Mouse (Mus musculus) limb, embryonic 13.5 days (tissue): ENCODE results near the gene Lrrc61. TPM values are rescaled to one million over a fixed set of nuclear protein-coding genes. Genes with fewer than 3 reads are reported as not detected.

Experiments
- ATAC-seq: fragments of 200-750 bp; cut with Nextera tagmentation; 2 replicates; pipeline ENCODE4 v1.8.0; 2017; ENCODE audit warnings: low read depth, moderate number of reproducible peaks, moderate TSS enrichment; ENCODE audit not compliant: low FRiP score
- H3K27ac ChIP-seq: fragments of 300-500 bp; sonication (generic); 2 replicates; pipeline ENCODE4 v1.5.1; 2015; ENCODE audit warnings: inconsistent platforms, mild to moderate bottlenecking, moderate library complexity
- H3K27me3 ChIP-seq: fragments of 300-500 bp; sonication (generic); 2 replicates; pipeline ENCODE4 v1.6.1; 2015; ENCODE audit warnings: mild to moderate bottlenecking, inconsistent platforms
- H3K36me3 ChIP-seq: fragments of 300-500 bp; sonication (generic); 2 replicates; pipeline ENCODE4 v1.6.1; 2015; ENCODE audit warnings: inconsistent platforms, mild to moderate bottlenecking, moderate library complexity
- H3K4me1 ChIP-seq: fragments of 300-500 bp; sonication (generic); 2 replicates; pipeline ENCODE4 v1.6.1; 2015; ENCODE audit warnings: inconsistent platforms
- H3K4me2 ChIP-seq: fragments of 300-500 bp; sonication (generic); replicated peaks from 2 replicates; pipeline ENCODE4 v1.6.1; 2015; ENCODE audit warnings: inconsistent platforms, mild to moderate bottlenecking, moderate library complexity
- H3K4me3 ChIP-seq: fragments of 300-500 bp; sonication (generic); 2 replicates; pipeline ENCODE4 v1.5.1; 2015; ENCODE audit warnings: moderate library complexity, mild to moderate bottlenecking, inconsistent platforms
- H3K9ac ChIP-seq: fragments of 300-500 bp; sonication (generic); 2 replicates; pipeline ENCODE4 v1.6.1; 2015; ENCODE audit warnings: mild to moderate bottlenecking, inconsistent platforms
- H3K9me3 ChIP-seq: fragments of 300-500 bp; sonication (generic); 2 replicates; pipeline ENCODE4 v1.6.1; 2016; ENCODE audit warnings: inconsistent platforms
- WGBS: fragments of 180-500 bp; shearing (Covaris S2); methylation state at CpG from one replicate; pipeline ENCODE4 v1.1.7; 2015; 5-methylcytosine and 5-hydroxymethylcytosine counted together
- polyA plus RNA-seq: library from polyadenylated mRNA; unstranded; fragments of >200 nt; fragmentation: Nextera tagmentation; extraction: Ambion mirVana; gene quantifications from 2 replicates; pipeline ENCODE4 v1.2.1, GENCODE M21; 2015

Lrrc61 gene
- polyA plus RNA-seq, 1 experiment from 2014 or later, result 11.6 TPM

GRCm38 (mm10) chr6:48573981-48574380 lies 19.4 kb downstream of the Lrrc61 start:
- peaks cover 15% of the 10 kb centered on the region for H3K4me1 ChIP-seq
- ATAC-seq, result no peak
- 61% methylated on average over 3 of the region's 3 CpGs for WGBS

GRCm38 (mm10) chr6:48578736-48579135 lies 24.1 kb downstream of the Lrrc61 start:
- Histone ChIP-seq H3K36me3 (no peaks in the 10 kb centered on the region), H3K9ac (no peak overlapping the region), H3K27ac (no peak overlapping the region), H3K4me2 (no peak overlapping the region), H3K9me3 (no peaks in the 10 kb centered on the region), H3K4me1 (no peaks in the 10 kb centered on the region), H3K27me3 (no peaks in the 10 kb centered on the region), H3K4me3 (no peak overlapping the region)
- WGBS, result 51% methylated on average over 5 of the region's 5 CpGs
- ATAC-seq, result no peak

More at GRCm38 (mm10) chr6:48573981-48574380, 19.4 kb downstream of the Lrrc61 start:
- Histone ChIP-seq H3K9me3 (peaks cover 4% of the 10 kb centered on the region; the same call in 1 of the 2 replicates), H3K4me2 (no peak overlapping the region), H3K27ac (no peak overlapping the region), H3K36me3 (peaks cover 12% of the 10 kb centered on the region), H3K4me3 (no peak overlapping the region), H3K9ac (no peak overlapping the region), H3K27me3 (no peaks in the 10 kb centered on the region)

DNA sequence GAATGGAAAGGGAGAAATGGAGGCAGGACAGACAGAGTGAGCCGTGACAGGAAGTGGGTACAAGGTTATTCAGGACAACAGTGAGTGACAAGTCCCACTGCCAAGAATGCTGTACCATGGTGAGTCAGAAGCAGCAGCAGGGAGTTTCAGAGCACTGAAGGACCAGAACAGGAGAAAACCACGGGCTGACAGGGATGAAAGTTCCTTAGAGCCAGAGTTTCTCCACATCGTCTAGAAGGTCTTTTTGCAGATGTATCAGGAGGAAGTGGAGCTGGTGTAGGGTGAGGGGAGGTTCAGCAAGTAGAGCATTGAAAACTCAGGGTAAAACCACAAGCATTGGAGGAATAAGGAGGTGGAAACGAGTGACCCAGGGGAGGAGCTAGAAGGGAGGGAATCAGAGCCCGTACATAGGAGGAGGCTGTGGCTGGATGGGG lies 24.6 kb downstream of the Lrrc61 start:
- Histone ChIP-seq H3K4me1 (no peaks in the 10 kb centered on the region), H3K9me3 (no peaks in the 10 kb centered on the region), H3K4me2 (no peak overlapping the region), H3K27me3 (no peaks in the 10 kb centered on the region), H3K27ac (no peak overlapping the region), H3K9ac (no peak overlapping the region), H3K36me3 (no peaks in the 10 kb centered on the region), H3K4me3 (no peak overlapping the region)
- no peak for ATAC-seq
- WGBS, result 37% methylated on average over 5 of the region's 5 CpGs

DNA sequence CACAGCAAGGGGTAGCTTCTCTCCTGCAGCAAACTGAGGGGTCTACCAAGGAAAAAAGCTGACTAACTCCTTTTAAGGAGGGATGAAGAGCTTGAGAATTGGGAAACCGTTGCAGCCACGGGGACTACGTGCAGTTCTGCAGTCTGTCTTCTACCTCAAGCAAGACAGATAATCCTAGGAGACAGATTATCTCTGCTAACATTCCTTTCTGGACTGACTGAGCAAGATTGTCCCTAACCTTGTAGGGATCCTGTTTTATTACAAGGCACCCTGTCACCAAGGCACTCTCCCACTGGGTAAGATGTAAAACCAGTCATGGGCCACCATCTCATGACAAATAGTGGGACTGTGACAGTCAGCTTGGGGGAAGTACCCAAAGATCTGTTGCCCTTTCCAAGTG lies 26.7 kb downstream of the Lrrc61 start:
- Histone ChIP-seq H3K36me3 (no peaks in the 10 kb centered on the region), H3K4me1 (no peaks in the 10 kb centered on the region), H3K9me3 (no peaks in the 10 kb centered on the region), H3K27ac (no peak overlapping the region), H3K4me2 (no peak overlapping the region), H3K4me3 (no peak overlapping the region), H3K9ac (no peak overlapping the region), H3K27me3 (no peaks in the 10 kb centered on the region)
- no peak for ATAC-seq
- WGBS, result 50% methylated on average over 3 of the region's 3 CpGs

DNA sequence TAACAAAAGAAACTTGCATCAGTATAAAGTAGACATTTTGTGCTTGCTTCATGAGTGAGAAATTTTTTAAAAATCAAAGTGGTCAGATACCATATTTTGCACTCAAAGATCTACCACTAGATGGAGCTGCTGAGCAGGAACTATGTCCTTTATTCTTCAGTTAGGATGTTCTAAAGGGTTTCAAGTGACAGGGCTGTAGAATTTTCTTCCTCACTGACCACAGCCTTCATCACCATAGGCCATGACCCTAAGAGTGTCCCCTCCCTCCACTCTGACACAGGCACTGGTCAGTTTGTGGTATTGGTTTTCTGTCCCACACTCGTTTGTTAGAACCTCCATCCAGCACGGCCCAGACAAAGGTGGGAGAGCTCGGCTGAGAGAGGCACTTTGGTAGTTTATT lies 27.4 kb downstream of the Lrrc61 start:
- Histone ChIP-seq H3K27ac (no peak overlapping the region), H3K9ac (no peak overlapping the region), H3K9me3 (no peaks in the 10 kb centered on the region), H3K4me2 (no peak overlapping the region), H3K4me1 (no peaks in the 10 kb centered on the region), H3K4me3 (no peak overlapping the region), H3K27me3 (no peaks in the 10 kb centered on the region), H3K36me3 (no peaks in the 10 kb centered on the region)
- ATAC-seq, result no peak
- WGBS, result 80% methylated on average over 3 of the region's 3 CpGs

DNA sequence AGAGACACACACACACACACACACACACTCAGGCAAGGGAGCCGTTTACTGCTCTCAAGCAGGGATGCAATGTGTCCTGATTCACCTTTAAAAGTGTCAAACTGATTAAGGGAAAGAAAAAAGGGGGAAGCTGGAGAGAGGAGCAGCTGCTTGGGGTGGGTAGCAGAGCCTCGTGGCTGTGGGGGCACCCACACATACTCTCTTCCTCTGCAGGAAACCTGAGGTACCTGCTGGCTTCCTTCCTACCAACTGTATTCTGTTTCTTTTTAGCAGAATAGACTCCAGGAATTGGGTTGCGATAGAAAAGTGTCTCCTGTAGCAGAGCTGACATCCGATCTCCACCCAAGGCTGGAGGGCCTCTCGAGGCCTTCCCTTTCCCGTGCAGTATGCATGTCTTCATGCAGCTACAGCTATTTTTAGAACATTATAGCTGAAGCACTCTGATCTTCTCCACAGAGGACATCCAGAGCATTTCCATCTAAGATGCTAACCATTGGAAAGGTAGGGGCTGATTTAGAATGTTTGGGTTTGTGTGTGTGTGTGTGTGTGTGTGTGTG lies 34.7 kb downstream of the Lrrc61 start, which contains the start of gene Gm45021:
TSS of gene Gm45021 (plus strand) at position 417 of the 557 bp plus-strand sequence.
- Histone ChIP-seq H3K4me2 (no peak within 1 kb of the TSS), H3K9me3 (no peaks in the 10 kb centered on the region), H3K36me3 (no peaks in the 10 kb centered on the region), H3K9ac (0 out of 2 replicates have a peak within 1 kb of the TSS, but pooled peaks have one; percentile 39), H3K4me1 (peaks cover 10% of the 10 kb centered on the region), H3K27ac (peak within 1 kb of the TSS; percentile 28; the same call in 1 of the 2 replicates), H3K27me3 (no peaks in the 10 kb centered on the region), H3K4me3 (no peak within 1 kb of the TSS)
- WGBS, result 42% methylated on average over 6 of the region's 6 CpGs
- ATAC-seq, result no peak

- peaks cover 7% of the 10 kb centered on the region for H3K9me3 ChIP-seq
- no peak for ATAC-seq
- no peak overlapping the region for H3K9ac ChIP-seq
- H3K4me1 ChIP-seq, result peaks cover 20% of the 10 kb centered on the region
- no peak overlapping the region for H3K4me2 ChIP-seq
- no peak overlapping the region for H3K4me3 ChIP-seq
- no peak overlapping the region for H3K27ac ChIP-seq
- 91% methylated on average over 3 of the region's 3 CpGs for WGBS
- H3K27me3 ChIP-seq, result no peaks in the 10 kb centered on the region
- H3K36me3 ChIP-seq, result peaks cover 12% of the 10 kb centered on the region
These were observed 36.7 kb downstream of the Lrrc61 start for GRCm38 (mm10) chr6:48591221-48591845.

DNA sequence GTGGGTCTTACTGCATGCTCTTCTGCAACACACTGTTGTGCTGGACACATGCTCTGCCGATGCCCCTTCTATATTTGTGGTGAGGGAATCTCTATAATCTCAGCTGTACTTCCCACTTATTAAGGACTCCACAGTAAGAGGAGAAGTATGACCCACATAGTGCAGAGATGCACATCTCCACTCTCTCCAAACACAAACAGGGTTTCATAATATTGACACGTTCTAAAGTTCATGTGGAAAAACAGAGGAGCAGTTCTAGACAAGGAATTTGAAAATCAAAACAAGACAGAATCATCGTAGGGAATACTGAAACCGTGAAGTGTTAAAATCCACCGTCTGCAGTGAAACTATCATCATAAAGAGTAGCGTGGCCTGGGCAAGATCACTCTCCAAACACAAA lies 37.3 kb downstream of the Lrrc61 start:
- H3K27ac ChIP-seq, result no peak overlapping the region
- no peak overlapping the region for H3K4me2 ChIP-seq
- 87% methylated on average over 6 of the region's 6 CpGs for WGBS
- H3K36me3 ChIP-seq, result peaks cover 17% of the 10 kb centered on the region
- H3K4me1 ChIP-seq, result peaks cover 20% of the 10 kb centered on the region
- H3K9ac ChIP-seq, result no peak overlapping the region
- H3K9me3 ChIP-seq, result peaks cover 12% of the 10 kb centered on the region
- no peak overlapping the region for H3K4me3 ChIP-seq
- no peak for ATAC-seq
- no peaks in the 10 kb centered on the region for H3K27me3 ChIP-seq

DNA sequence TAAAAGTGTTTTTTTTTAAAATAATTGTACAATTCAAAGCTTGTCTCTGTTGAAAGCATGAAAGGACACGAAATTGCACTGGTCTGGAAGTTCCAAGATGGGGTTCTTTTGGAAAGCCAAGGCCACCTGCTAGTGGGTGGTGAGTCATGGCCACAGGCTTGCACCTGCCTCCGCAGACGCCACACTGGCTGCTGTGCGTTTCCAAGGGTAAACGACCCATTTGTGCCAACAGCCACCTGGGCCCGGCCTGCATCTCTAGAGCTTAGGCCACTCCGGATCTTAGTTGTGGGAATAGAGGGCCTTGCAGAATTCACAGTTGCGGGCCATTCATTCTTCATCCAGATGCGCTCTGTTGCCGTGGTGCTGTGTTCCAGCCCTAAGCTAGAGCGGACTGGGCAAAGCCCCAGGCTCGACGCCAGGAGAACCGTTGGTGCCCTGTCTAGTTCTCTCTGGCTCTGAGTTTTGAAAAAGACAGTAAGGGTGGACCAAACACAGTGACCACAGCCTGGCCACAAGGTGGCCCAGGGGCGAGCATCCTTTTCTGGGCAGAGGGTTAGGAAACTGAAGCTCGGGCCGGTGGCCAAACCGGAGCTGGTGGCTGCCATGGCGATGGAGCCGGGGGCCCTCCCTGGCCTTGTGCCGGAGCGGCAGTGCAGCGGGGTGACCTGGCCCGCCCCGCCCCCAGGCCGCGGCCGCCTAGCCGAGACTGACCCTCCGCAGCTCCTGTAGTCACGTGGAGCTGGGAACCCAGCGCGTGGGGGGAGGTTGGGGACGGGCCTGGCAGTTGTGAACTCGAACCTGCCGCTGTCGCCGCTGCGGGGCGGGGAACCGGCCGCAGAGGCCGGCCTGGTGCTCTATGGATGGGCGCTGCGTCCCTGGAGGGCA lies 38.8 kb downstream of the Lrrc61 start, which contains the start of the genes Repin1 and Gm44965:
TSS of gene Repin1 (plus strand) at position 726 of the 885 bp plus-strand sequence.
TSS of gene Gm44965 (plus strand) at position 784 of the 885 bp plus-strand sequence.
- no peaks in the 10 kb centered on the region for H3K27me3 ChIP-seq
- WGBS, result 7% methylated on average over 45 of the region's 45 CpGs
- peak within 1 kb of the TSS; percentile 73 for H3K9ac ChIP-seq
- peaks cover 33% of the 10 kb centered on the region for H3K36me3 ChIP-seq
- H3K4me3 ChIP-seq, result peak within 1 kb of the TSS; percentile 73
- H3K27ac ChIP-seq, result peak within 1 kb of the TSS; percentile 87
- H3K9me3 ChIP-seq, result peaks cover 24% of the 10 kb centered on the region
- H3K4me1 ChIP-seq, result peaks cover 20% of the 10 kb centered on the region
- H3K4me2 ChIP-seq, result peak within 1 kb of the TSS; percentile 75
- peak; percentile 93 for ATAC-seq

GRCm38 (mm10) chr6:48594043-48594738 lies 39.6 kb downstream of the Lrrc61 start:
- H3K9ac ChIP-seq, result peak overlapping the region; percentile 73
- H3K4me3 ChIP-seq, result peak overlapping the region; percentile 73
- H3K9me3 ChIP-seq, result peaks cover 24% of the 10 kb centered on the region
- H3K4me2 ChIP-seq, result peak overlapping the region; percentile 75
- no peaks in the 10 kb centered on the region for H3K27me3 ChIP-seq
- 1% methylated on average over 38 of the region's 41 CpGs for WGBS
- H3K27ac ChIP-seq, result peak overlapping the region; percentile 87
- H3K36me3 ChIP-seq, result peaks cover 40% of the 10 kb centered on the region
- H3K4me1 ChIP-seq, result peaks cover 18% of the 10 kb centered on the region
- peak; percentile 77 for ATAC-seq

DNA sequence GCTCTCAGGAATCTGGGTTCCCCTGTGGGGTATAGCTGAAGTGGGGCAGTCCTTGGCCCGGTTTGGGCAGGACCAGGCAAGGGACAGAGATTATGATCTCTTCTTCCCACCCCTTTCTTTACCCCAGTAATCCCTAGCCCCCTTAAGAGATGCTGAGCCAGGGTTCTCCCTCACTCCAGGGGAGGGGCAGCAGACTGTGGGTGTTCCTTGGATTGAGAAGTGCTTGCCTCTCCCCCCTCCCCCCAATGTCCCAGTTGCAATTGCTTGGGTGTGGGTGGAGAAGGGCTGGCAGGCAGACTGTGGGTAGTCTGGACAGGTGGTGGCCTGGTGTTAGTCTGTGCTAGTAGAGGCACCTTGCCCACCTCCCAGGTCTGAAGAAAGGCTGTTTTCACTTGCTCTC lies 40.7 kb downstream of the Lrrc61 start:
- Histone ChIP-seq H3K9ac (no peak overlapping the region; the same call in 1 of the 2 replicates), H3K4me3 (peak overlapping the region; percentile 73), H3K4me2 (peak overlapping the region; percentile 75), H3K27ac (no peak overlapping the region), H3K4me1 (peaks cover 16% of the 10 kb centered on the region), H3K36me3 (peaks cover 51% of the 10 kb centered on the region), H3K27me3 (no peaks in the 10 kb centered on the region), H3K9me3 (peaks cover 24% of the 10 kb centered on the region)
- 42% methylated on average over 1 of the region's 1 CpGs for WGBS
- ATAC-seq, result no peak
